Mouse (Mus musculus) brain, embryonic 18.5 days (tissue): ENCODE measurements around the gene Esyt3.

Experiments
- DNase-seq: peaks from one replicate; pipeline ENCODE4 v3.0.0-alpha.2; 2012; ENCODE audit warnings: low read depth, low spot score

The Esyt3 gene

DNA sequence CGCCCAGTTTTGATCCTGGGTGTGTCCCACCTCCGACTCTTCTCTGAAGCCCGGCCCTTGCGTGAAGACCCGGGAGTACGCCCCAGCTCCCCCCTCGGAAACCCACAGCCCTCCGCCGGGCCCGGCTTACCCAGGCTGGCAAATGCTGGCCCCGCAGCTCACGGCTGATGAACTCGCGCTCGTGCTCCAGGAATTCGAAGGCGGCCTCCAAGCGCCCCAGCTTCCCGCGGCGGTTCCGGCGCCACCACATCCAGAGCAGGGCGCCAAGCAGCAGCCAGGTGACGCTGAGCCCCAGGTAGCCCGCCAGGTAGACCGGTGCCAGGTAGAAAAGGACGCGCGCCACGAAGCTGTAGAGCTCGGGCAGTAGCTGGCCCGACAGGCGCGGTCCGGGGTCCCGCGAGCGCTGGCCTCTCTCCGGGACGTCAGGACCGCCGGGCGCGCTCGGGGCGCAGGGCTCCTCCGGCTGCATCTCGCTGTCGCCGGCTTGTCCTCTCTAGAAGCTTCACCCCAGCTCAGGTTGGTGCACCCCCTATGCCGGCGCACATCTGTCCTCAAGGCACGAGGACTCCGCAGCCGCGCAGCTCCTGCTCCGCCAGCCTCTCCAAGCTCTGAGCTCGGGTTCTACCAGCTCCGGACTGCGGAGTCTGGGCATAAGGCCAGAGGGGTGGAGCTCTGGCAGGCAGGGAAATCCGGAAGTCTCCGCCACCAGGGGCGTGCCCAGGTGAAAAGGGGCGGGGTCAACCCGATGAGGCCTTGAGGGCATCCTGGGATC, at the start of gene Esyt3:
Gene Esyt3 (minus strand): TSS at position 637 of the 772 bp plus-strand sequence.
- DNase-seq: no peak

DNA sequence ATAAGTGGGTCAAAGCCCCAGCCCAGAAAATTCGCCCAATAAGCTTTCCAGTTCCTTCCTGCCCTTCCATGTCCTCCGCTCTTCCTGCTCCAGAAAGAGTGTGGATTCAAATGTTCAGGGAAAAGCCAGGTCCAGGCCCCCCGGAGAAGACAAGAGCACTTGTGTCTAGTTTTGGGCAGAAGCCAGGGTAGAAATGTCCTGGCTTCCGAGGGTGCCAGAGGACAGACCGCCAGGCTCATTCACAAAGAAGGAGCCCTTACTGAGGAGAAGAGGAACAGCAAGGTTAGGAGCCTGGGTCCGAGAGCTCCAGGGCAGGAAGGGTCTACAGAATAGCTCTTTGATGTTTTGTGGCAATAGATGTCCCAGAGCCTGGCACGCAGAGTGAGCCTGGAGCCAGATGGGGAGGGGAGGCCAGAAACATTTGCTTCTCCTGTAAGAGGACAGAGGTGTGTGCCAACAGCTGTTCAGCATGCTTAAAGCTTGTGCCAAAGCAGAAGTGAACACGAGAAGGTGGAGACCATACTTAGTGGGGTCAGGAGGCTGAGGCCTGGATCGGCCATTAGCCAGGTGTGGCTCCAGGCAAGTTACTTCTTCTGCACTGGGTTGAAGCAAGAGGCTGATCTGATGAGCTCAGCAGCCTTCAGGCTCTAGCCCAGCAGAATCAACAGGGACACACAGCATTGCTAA, 43.1 kb upstream of the Esyt3 start:
- no peak for DNase-seq

- DNase-seq: no peak
These were observed 42.4 kb upstream of the Esyt3 start for GRCm38 (mm10) chr9:99400781-99401180.

DNA sequence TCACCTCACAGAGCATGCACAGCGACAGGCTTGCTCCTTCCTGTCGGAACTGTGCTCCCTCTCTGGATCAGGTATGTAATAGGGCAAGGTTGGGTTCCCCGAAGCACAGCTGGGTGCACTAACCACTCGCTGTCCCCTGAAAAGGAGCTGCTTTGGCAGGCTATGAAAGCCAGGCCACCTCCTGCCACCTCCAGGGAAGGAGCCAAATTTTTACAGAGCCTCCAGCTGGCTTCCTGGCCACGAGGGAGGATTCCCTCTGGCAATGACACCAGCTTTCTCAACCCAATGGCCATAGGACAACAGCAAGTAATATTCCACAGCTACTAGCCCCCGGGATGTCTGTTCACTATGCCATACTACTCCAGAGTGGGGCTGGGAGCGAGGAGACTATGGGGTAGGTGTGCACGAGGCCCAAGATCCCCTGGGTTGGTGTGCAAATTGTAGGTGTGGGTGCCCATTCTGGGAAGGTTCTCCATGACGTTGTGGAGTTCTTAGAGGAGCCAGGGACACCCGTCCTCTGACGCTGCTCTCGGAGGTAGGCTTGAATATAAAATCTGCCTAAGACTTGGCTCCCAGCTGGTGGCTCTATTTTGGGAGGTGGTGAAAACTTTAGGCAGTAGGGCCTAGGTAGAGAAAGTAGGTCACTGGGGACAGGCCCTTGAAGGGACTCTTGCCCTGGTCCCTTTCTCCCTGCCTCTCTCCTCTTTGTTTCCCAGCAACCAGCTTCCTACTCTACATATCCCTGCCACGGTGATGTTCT, 38.9 kb upstream of the Esyt3 start:
- no peak for DNase-seq

GRCm38 (mm10) chr9:99394366-99394765, 36.0 kb upstream of the Esyt3 start:
- DNase-seq: no peak

DNA sequence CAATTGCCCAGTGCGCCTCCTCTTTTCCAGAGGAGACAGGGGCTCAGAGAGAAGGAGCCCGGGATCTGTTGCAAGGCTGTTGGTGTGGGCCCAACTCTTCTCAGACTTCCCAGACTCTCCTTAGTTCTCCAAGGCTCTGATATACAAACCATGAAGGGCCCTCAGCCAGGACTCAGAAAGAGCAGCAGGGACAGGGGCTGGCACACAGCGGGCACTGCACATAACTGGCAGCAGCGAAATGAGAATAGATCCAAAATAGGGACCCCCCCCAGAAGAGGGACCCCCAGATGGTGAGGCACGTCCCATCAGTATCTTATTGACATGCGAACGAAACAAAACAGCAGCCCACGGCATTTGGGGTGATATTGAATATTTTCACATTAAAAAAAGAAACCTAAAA, 34.8 kb upstream of the Esyt3 start:
- no peak for DNase-seq

DNA sequence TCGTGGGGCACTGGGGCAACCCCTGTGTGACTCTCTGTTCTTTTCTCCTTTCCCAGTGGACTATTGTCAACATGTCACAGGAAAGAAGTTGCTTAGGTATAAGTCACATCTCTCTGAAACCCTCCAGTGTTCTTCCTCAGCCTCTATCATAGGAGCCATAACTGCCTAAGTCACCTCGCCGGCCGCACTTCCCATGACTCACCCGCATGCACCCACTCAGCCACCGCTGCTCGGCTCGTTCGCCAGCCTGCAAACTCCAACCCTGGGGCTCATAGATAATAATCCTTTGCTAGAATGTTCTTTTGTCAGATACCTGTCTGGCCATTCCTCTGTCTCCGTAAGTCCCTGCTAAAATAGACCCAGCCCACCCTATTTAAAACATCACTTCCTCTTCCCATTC, 33.2 kb upstream of the Esyt3 start:
- no peak for DNase-seq

- no peak for DNase-seq
These were observed 32.4 kb upstream of the Esyt3 start for GRCm38 (mm10) chr9:99390716-99391115.

GRCm38 (mm10) chr9:99390201-99390600, 31.8 kb upstream of the Esyt3 start:
- DNase-seq: no peak

- no peak for DNase-seq
These were observed 31.1 kb upstream of the Esyt3 start for GRCm38 (mm10) chr9:99389506-99389905.

- no peak for DNase-seq
These were observed 30.5 kb upstream of the Esyt3 start for GRCm38 (mm10) chr9:99388856-99389255.

GRCm38 (mm10) chr9:99388078-99388477, 29.7 kb upstream of the Esyt3 start:
- DNase-seq: no peak

GRCm38 (mm10) chr9:99382556-99382955, 24.2 kb upstream of the Esyt3 start:
- DNase-seq: no peak

DNA sequence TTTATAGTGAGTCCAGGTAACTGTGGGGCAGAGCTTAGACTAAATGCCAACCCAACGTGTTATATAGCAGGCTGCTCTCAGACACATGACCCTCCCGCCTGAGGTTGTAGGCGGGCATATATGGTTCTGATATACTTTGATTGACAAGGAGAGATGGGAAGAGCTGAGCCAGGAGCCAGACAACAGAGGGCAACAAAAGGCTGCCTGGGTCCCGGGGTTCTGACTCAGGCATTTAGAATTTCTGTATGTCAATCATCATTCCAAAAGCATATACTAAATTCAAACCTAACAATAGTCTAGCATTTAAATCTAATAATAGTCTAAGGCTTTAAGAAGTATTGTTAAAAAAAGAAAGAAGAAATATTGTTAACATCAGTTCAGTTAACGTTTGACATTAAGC, 20.8 kb upstream of the Esyt3 start:
- DNase-seq: no peak

DNA sequence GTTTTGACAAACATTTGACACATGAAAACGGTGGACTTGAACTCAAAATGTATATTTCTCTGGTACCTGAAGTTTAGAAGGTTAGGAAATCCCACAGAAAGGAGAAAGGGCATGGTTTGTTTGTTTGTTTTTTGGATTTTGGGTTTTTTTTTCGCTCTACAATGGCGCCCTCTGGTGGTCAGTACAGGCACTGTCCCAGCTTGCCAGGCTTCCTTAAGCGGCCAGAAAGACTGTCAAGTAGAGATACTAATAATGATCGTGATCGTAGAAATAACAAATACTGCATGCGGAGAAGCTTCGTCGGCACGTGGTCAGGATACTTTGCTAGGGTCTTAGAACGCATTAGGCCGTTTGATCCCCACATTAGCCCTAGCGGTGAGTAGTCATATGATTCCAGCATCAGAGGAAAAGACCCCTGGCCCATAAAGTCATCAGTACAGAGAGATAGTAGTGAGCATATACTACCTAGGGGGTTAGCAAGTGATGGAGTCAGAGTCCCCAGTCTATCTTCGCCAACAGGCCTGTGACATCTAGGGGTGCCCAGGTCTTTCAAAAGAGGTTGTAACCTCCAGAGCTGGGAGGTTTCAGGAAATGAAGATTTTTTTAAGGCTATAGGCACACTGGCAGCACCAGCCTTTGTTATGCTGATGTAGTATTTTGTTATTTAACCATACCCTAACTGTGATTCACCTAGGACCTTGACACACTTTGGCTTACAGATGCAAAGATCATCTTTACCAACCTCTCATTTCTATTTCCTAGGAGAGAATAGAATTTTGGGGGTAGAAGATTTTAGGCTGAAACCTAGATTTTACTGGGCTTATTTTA, 18.4 kb upstream of the Esyt3 start:
- DNase-seq: no peak

DNA sequence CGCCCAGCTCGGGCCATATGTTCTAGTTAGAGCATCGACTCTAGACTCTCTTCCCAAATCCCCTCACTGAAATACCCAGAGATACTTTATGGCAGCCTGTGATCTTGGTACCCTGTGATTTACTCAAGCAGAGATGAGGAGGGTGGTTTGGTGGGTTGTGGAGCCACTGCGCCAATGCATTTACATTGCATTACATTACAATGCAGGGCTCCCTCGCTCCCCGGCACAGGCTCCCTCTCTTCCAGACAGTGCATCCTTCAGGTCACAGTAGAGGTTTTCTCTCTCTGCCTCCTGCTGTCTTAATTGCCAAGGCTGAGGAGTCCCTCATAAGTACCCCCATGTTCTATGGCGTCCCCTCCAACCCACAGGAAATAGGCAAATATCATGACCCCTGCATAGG, 10.1 kb upstream of the Esyt3 start:
- DNase-seq: no peak

DNA sequence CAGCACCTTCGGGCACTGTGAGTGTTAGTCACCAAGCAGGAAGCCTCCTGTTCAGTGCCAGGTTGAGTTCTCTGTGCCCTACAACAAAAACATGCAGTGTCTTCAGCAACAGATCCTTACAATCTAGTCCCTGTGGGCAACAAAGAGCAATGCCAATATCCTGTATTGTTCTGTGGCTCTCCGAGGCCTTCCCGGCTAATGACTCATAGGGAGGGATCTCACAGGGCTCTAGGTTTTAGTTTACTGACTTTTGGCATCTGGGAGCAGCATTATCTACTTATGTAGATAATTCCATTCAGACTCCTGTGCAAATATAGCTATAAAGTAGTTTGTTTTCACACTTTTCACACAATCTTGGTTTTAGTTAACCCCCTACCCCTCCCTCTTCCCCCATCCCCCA, 7.5 kb upstream of the Esyt3 start:
- no peak for DNase-seq

DNA sequence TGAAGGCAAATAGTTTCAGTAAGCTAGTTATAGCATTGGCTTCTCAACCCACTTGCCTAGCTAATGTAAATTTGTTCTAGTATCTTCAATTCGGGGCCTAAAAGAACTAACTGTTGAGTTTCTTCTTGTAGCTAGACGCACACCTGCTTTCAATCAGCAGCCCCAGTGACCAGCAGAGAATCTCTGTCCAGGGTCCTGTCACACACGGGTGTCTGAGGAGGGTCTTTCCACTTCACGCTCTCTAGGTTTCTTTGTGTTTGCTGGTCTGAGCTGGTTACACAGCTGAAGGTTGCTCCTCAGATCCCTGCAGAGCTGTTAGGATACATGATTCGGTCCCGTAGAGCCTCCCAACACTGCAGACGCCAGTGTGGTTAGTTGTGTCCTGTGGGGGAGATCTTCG, 4.7 kb upstream of the Esyt3 start:
- no peak for DNase-seq

GRCm38 (mm10) chr9:99361946-99362345, 3.6 kb upstream of the Esyt3 start:
- DNase-seq: no peak

DNA sequence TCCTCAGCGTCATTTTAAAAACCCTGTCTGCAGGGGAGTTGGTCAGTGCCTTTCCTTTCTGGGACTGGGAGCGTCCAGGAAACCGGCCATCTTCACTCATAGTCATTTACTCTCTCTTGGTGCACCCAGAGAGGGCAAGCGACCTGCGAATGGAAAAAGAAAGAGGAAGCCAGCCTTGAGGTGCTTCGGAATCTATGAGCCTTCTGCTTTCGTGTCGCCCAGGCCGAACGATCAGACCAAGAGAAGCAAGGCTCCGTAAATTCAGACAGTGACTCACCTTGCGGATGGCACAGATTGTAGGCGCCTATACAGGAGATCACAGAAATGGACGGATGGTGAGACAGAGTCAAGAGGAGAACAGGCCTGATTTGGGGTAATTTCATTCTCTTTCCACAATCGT, 655 bp upstream of the Esyt3 start:
- no peak for DNase-seq

DNA sequence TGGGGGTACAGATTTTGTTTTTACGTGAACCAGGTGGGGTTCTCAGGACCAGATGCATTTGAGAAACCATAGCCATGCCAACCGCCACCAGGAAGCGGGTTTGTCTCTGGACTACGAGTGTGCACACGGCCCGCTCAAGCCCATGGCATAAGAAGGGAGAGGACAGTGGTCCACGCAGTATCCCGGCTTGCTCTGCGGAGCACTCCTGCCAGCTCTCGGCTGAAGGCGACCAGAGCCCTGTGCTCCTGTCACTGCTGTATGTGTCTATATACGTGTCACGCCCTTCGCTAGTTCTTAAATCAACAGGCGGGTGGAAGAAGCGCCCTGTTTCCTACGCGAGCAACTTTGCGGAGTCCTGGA, 816 bp downstream of the Esyt3 start:
- no peak for DNase-seq

DNA sequence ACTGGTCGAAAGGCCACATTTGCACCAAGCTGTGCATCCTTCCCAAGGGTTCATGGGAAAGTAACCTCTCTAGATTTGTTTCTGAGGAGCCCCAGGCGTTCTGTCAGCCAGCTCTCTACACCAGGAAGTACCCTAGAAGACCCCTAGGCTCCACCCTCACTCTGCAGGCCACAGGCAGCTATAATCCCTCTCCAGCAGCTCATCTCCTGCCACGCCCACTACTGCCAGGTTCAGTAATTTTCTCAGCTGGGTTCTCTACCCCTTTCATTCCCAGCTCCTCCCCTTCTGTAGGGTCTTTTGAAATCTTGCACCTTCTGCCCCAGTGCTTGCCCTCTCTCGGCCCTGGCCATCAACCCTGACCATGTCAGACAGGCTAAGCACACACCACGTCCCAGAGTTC, 2.4 kb downstream of the Esyt3 start:
- no peak for DNase-seq
